Mouse (Mus musculus) c-Kit-positive CD71-negative TER-119-negative erythroid progenitor cells, embryonic 14.5 days (primary cell): ENCODE measurements around the gene Pigk.

Source experiments
- DNase-seq: peaks from one replicate; pipeline ENCODE4 v3.0.0-alpha.2; 2013; ENCODE audit warnings: low read depth

Pigk gene

GRCm38 (mm10) chr3:152843925-152844324 lies 130.0 kb downstream of the Pigk start:
- no peak for DNase-seq

GRCm38 (mm10) chr3:152855006-152855614 lies 141.2 kb downstream of the Pigk start:
- no peak for DNase-seq

DNA sequence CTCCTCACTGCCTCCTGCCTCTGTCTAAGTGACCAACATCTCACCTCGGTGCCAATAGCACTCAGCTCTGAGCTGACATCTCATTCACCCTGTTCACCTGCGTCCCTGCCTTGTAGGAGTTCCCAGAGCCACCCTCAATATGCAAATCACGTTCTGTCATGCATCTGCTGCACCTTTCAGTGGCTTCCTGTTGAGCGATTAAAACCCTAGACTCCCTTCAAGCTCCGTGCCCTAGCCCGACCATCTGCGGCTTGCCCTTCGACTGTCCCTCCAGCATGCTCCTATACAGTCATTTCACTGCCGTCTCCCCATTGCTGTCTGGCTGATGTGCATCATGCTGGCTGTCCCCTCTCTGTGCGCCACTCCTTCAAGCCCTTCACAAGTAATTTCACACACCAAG lies 142.2 kb downstream of the Pigk start:
- no peak for DNase-seq

- DNase-seq: no peak
These were observed 147.6 kb downstream of the Pigk start for GRCm38 (mm10) chr3:152861450-152861849.

GRCm38 (mm10) chr3:152861978-152862377 lies 148.1 kb downstream of the Pigk start:
- DNase-seq: no peak

- no peak for DNase-seq
These were observed 152.4 kb downstream of the Pigk start for GRCm38 (mm10) chr3:152866035-152866965.

DNA sequence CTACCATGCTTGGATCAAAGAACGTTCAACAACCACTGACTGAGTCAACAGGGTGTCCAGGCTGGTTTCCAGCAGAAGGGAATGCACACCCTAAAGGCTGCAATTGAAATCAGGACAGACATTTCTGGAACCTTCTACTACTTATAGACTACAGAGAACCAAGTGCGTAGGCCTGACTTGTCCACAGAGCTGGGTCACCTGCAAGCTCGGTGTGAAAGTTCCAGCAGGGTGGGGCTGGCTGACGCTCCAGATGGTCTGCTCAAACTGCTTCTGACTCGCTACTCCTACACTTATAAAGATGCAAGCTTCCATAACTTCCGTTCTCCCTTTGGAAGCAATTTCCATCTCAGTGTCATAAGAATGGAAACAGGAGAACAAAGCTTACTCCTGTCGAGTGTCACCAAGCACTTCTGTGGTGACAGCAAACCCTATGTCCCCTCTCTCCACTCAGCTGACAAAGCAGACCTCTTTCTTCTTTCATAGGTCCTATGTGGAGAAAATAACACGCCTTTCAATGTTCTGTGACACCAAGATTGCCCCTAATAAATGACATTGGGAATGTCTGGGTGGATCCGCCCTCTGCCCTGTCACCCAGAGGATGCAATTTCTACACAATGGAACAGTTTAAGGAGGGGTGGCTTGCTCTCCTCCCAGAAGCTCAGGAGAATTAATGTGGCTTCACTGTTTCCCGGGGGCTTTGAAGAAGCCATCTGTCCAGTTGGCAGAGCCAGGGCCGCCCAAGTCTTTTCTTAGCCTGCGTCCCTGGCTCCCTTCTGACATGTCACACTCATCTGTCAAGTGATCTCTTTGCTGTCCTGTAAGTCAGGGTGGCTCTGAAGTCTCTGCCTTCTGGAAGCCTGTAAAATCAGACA lies 154.0 kb downstream of the Pigk start:
- no peak for DNase-seq

DNA sequence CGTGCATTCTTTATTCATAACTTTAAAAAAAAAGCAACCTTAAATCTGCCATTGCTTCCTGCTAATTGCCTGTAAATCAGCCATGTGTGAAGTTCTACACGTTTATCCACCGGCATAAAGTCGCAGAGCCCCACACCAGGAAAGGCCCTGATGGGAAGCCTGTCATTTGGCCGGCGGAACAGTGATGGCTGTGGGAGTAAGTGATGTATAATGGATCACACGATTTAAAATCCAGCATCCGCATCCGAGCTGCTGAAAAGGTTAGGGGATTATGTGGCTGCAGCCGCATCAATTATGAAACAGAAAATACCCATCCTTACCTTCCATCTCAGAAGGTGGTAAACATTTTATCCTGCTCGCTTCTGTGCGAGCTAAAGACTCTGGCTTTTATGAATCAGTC lies 158.2 kb downstream of the Pigk start:
- no peak for DNase-seq

- DNase-seq: no peak
These were observed 158.7 kb downstream of the Pigk start for GRCm38 (mm10) chr3:152872596-152872995.

DNA sequence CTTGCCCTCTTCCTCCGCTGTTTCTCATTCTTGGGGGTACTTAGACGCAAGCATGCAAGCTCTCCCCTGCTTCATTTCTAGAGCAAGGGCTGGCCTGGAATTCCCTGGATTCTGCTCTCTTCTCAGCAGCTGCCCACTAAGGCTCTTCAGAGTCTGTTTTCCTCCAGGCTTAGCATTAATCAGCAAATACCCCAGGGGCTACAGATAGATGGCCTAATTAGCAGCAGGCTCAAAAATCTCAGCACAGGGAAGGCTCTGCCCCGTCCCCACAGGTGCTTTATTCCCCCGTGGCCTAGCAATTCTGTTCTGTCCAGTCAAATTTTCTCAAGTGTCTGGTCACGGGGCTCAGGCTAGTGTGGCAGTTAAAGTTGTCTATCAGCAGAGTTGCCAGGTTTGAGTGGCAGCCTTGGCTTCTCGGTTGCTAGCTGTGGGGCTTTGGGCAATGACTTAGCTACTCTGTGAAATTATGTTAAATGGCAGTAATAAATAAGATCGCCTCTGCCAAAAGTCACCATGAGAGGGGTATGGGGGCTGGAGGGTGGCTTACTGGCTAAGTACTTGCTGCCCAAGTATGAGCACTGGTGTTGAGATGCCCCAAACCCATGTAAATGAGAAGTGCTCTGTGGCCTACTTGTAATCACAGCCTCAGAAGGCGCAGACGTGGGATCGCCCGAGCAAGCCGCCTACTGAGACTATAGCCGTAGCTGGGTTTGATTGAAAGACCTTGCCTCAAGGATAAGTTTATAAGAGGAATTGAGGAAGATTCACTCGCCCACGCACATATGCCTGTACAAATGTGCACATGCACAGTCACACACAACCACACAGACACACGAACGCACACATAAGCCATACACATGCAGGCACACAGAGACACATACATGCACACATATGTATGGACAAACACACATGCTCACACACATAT lies 160.8 kb downstream of the Pigk start:
- DNase-seq: no peak

- DNase-seq: no peak
These were observed 161.9 kb downstream of the Pigk start for GRCm38 (mm10) chr3:152875723-152876290.

GRCm38 (mm10) chr3:152880121-152880835 lies 166.4 kb downstream of the Pigk start:
- DNase-seq: no peak

GRCm38 (mm10) chr3:152881706-152882105 lies 167.8 kb downstream of the Pigk start:
- no peak for DNase-seq

DNA sequence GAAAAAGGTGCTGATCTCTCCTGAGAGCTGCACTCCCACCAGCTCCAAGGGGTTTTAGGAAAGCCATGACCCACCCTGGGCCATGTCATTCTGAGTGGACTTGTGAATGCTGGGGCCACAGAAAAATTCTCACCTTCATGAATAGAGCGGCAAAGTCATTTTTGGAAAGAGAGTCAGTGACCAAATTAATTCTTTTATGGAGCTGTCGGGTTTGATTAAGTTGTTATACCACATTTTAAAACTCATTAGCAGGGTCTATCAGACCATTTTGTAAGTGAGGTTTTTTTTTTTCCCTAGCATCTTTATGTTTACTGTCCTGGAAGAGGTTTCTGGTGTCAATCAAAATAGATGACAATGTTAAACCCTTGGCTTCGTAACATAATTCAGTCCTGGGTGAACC lies 169.7 kb downstream of the Pigk start:
- DNase-seq: no peak

DNA sequence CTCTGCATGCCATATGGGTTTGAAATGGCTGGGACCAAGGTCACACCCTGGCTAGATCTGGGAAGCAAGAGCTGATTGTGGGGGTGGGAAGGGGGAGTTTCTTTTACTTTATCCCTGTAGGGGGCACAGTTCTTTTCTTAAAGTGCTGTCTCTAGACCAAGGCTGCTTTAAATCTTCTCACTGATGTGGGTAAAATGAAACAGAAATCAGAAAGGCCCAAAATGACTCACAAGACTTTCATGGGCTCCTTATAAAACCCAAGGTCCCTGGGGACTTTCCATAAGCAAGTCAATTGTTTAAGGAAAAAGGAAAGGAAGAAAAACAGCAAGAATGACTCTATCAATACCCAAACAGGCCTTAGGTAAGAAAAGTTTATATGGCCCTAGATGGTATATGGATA lies 172.8 kb downstream of the Pigk start:
- no peak for DNase-seq

DNA sequence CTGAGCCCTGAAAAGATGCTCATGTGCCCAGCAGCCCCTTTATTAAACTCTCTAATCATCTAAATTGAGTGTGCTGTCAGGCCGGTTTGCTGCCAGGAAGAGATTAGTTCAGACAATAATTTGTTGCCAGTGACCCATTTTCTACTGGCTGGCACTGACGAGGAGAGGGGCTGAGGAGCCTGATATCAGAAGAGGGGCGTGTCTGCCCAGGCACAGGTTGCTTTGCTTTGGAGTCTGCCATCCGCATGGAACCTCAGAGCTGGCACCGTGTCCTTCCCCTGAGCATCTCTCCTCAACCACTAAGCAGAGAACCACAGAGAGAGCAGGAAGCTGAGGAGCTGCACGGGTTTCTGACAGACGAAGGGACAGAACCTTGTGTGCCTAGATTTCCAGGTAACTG lies 174.2 kb downstream of the Pigk start:
- DNase-seq: no peak

DNA sequence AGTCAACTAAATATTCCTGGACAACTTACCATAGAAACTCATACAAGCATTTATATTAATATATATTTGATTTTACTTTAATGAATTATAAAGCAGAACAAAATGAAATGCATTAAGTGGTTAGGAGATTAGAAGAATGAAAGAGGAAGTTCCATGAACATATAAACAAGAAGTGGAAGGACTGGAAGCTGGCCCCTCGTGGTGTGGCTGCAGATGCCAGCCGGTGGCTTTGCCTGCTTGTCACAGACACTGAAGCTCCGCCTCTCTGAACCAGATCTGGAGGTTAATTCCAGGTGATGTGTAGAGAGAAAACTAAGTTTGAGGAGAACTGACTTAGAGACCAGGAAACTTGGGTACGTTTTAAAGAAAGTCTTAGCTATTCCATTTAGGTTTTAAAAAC lies 181.0 kb downstream of the Pigk start:
- no peak for DNase-seq

DNA sequence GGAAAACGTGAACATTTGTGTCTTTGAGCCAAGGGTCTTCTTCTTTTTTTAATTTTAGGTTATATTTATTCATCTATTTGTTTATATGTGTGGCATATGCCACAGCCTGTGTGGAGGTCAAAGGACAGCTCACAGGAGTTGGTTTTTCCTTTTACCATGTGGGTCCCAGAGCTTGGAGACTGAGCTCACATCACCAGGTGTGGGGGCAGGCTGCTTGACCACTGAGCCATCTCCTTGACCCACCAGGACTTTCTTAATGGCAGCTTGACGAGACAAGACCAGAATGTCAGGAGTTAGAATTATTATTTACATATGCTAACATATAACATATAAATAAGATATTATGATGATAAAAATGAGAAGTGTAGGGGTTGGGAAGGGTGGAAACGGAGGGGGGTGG lies 182.2 kb downstream of the Pigk start:
- DNase-seq: no peak

DNA sequence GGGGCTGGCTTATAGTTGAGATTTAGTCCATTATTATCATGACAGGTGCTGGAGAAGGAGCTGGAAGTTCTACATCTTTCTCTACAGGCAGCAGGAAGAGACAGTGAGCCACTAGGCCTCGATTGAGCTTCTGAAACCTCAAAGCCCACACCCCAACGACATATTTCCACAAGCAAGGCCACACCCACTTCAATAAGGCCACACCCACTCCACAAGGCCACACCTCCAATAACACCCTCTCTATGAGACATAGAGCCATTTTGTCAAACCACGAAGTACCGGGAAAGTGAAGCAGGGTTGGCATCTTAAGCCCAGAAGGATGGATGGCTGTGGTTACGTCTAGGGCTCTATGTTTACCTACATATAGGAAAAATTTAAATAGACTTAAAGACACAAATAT lies 183.3 kb downstream of the Pigk start:
- DNase-seq: no peak

DNA sequence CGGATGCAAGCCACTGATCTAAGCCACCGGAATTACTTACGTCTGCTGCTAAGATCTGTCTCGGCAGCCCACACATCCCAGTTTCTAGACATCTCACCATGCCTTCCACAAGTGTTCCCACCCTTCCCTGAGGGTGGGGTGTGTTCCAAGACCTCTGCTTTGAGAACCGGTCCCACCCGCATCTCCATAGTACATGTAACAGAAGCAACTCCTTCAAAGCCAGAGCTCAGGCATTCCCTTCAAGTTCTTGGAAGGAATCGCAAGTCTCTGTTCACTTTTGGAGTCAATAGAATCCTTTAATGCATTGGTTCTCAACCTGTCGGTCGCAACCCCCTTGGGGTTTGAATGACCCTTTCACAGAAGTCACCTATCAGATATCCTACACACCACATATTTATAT lies 185.0 kb downstream of the Pigk start:
- no peak for DNase-seq
